Mouse (Mus musculus): ENCODE data around the gene Nfe2l1. TPM values are rescaled to one million over a fixed set of nuclear protein-coding genes. Genes with fewer than 3 reads are reported as not detected.
"Not testable (repeated sequence)": the region's sequence is repeated elsewhere in the genome, so short reads cannot be mapped to it uniquely, and the experiment has no call there.

Gene Nfe2l1
- total RNA-seq, 1 experiment from 2014 or later = 43.3 TPM

DNA sequence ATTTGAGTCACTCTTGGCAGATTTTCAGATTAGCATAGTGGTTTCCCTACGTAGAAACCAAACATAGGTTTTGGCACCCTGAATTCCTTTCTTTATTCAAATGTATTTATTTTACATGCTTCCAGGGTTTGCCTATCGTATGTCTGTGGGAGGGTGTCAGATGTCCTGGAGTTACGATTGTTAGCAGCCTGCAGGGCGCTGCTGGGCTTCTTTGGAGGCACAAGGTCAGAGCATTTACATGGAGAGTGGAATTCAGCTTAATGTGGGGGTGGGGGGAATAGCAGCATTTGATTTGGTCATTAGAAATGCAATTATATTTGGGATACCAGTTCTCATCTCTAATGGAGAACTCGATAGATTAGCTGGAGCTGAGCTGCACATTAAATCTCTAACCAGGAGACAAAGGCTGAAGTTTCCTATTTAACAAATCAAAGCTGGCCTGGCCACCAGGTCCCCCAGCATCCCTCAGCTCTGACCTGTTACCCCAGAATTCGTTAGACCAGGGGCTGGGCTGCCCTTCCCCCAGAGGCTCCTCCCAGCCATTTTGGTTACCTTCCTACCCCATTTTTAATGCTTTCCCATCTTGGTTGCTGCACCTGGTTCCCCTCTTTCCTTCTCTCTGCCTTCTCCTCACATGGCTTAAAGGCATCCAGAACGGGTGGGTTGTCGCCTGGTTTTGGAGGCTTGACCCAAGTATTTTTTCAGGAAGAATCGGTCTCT, 42.9 kb downstream of the Nfe2l1 start:
- no peak for ATAC-seq (replicated peaks; ENCODE audit: low read depth, poor library complexity, severe bottlenecking)

- ATAC-seq (replicated peaks; ENCODE audit: low read depth, poor library complexity, severe bottlenecking) = not testable (repeated sequence)
Measured at GRCm38 (mm10) chr11:96784847-96785246, 44.9 kb downstream of the Nfe2l1 start.

- ATAC-seq (replicated peaks; ENCODE audit: low read depth, poor library complexity, severe bottlenecking) = no peak
Measured at GRCm38 (mm10) chr11:96781425-96781824, 48.3 kb downstream of the Nfe2l1 start.

DNA sequence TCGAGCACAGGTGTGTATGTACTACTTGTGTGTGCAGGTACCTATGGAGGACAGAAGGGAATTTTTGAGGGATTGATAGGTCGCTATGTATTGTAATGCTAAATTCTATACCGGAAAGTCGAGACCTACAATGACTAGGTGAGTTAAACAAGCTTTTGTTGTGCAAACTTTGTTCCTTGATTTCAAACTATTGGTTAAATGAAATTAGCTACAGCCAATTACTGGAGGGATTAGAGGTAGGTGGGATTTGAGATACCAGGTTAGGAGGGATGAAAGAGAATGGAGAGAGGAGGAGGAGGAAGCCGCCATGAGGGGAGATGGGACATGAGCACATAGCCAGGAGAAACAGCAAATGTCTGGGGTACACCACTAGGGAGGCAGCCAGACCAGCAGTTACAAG, 49.5 kb downstream of the Nfe2l1 start:
- ATAC-seq (replicated peaks; ENCODE audit: low read depth, poor library complexity, severe bottlenecking) = no peak

DNA sequence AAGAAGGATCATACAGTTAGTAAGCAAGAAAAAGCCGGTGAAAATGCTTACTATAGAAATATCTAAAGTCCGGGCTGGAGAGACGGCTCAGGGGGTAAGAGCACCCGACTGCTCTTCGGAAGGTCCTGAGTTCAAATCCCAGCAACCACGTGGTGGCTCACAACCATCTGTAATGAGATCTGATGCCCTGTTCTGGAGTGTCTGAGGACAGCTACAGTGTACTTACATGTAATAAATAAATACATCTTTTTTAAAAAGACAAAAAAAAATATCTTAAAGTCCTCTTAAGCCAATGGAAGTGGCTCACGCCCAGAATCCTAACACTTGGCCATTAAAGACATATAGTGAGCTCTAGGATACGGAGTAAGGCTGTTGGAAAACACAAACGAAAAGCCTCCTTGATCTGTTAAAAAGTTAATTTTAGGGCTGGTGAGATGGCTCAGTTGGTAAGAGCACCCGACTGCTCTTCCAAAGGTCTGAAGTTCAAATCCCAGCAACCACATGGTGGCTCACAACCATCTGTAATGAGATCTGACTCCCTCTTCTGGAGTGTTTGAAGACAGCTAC, 51.6 kb downstream of the Nfe2l1 start:
- not testable (repeated sequence) for ATAC-seq (replicated peaks; ENCODE audit: low read depth, poor library complexity, severe bottlenecking)

- ATAC-seq (replicated peaks; ENCODE audit: low read depth, poor library complexity, severe bottlenecking) = peak; percentile 97
Measured at GRCm38 (mm10) chr11:96776968-96777962, 52.5 kb downstream of the Nfe2l1 start, which contains the start of gene Snx11. Gene Snx11 (minus strand): TSS chr11:96777559.

GRCm38 (mm10) chr11:96776068-96776467, 53.7 kb downstream of the Nfe2l1 start:
- no peak for ATAC-seq (replicated peaks; ENCODE audit: low read depth, poor library complexity, severe bottlenecking)

DNA sequence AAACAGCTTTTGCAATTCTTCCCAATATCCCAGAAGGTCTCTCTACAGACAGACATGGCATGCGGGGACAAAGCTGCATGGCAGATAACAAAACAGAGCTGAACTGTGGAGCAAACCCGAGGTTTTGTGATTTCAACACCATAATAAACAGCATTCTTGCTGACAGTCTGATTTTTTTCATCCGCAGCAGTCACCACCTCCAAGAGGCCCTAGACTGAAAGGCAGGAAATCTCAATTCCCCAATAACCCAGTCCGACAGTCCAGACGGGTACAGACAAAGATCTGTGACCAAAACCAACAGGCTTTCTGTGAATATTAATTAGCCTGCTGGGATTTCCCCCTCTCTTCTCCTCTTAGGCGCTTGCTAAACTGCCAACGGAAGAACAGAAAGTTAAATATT, 54.1 kb downstream of the Nfe2l1 start:
- ATAC-seq (replicated peaks; ENCODE audit: low read depth, poor library complexity, severe bottlenecking) = no peak

GRCm38 (mm10) chr11:96775063-96775462, 54.7 kb downstream of the Nfe2l1 start:
- ATAC-seq (replicated peaks; ENCODE audit: low read depth, poor library complexity, severe bottlenecking) = no peak

DNA sequence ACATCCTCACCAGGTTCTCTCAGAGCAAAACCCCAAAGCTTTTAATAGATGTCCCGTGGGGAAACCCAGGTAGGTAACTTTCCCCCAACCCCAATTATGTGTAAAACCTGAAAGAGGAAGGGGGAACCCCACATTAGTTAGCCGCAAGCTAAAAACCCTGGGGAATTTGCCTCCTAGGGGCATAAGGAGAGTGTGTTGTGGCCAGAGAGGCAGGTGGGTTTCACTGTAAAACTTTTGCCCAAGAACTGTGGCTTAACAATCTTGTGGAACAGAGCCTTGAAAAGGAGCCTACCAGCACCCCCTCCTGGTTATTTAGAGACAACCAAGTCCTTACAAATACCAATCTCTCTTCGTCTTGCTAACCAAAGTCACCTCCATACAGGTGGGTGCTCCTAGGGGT, 55.2 kb downstream of the Nfe2l1 start:
- ATAC-seq (replicated peaks; ENCODE audit: low read depth, poor library complexity, severe bottlenecking) = no peak

- no peak for ATAC-seq (replicated peaks; ENCODE audit: low read depth, poor library complexity, severe bottlenecking)
Measured at GRCm38 (mm10) chr11:96772413-96772812, 57.4 kb downstream of the Nfe2l1 start.

DNA sequence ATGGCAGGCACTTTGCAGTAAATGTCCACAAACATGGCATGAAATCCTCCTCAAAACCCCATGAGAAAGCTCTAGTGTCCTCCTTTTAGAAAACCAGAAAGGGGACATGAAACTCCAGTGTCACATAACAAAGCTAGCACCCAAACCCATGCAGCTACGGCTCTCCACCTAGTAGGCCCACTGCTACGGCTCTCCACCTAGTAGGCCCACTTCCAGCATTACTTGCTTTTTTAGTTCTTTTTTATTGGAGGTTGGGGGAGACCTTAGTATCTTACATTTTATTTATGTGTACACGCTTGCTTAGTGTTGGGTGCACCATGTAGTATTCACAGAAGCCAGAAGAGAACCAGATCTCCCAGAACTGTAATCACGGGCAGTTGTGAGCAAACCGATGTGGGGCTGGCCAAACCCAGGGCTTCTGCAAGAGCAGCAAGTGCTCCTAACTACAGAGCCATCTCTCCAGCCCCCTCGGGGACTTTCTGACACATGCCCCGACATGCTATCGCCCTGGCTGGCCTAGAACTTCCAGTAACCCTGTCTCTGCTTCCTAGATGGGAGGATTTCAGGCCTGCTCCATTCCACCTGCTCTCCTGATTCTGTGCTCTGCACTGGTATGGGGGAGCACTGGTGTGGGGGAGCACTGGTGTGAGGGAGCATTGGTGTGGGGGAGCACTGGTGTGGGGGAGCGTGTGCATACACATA, 58.3 kb downstream of the Nfe2l1 start:
- ATAC-seq (replicated peaks; ENCODE audit: low read depth, poor library complexity, severe bottlenecking) = no peak

DNA sequence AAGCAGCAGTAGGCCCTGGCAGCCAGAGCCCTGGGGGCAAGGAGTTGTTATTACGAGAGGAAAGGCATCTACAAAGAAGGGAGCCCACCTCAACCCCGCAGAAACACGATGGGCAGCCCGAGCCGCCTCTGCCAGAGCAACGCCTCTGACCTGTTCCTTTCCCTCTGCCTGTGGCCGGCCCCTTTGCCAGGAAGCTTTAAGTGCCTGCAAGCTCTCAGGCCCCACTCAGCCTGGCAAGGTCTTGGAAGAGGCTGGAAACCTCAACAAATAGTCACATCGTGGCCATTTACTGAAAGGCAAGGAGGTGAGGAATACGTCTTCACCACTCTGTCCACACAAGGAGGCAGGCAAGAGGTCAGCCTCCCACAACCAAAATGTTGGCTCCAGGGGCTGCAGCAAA, 61.5 kb downstream of the Nfe2l1 start:
- ATAC-seq (replicated peaks; ENCODE audit: low read depth, poor library complexity, severe bottlenecking) = no peak

Other genes starting within 250 kb of the Nfe2l1 start
- gene Snx11, start 52.4 kb downstream of the Nfe2l1 start, total RNA-seq (2017) = 9.5 and 14.8 TPM in 2 replicates
- gene Cbx1, start 40.8 kb downstream of the Nfe2l1 start, total RNA-seq (2017) = 94.1 and 108 TPM in 2 replicates
- gene Copz2, start 19.9 kb upstream of the Nfe2l1 start, total RNA-seq (2017) = 1.6 and 8.9 TPM in 2 replicates
- gene Cdk5rap3, start 86.5 kb upstream of the Nfe2l1 start, total RNA-seq (2017) = 38.2 and 47.8 TPM in 2 replicates
- 0.58 TPM in 1 of 2 replicates, not detected in the other for gene Prr15l, start 98.1 kb upstream of the Nfe2l1 start, total RNA-seq (2017)
- gene Pnpo, start 114.0 kb upstream of the Nfe2l1 start, total RNA-seq (2017) = 24.8 and 31.9 TPM in 2 replicates
- gene Sp2, start 153.0 kb upstream of the Nfe2l1 start, total RNA-seq (2017) = 3.2 and 3.6 TPM in 2 replicates
- gene Sp6, start 183.4 kb upstream of the Nfe2l1 start, total RNA-seq (2017) = 0.59 TPM in 1 of 2 replicates, not detected in the other
- 18.4 and 21.5 TPM in 2 replicates for gene Scrn2, start 200.0 kb upstream of the Nfe2l1 start, total RNA-seq (2017)
- gene Lrrc46, start 211.4 kb upstream of the Nfe2l1 start, total RNA-seq (2017) = 0.64 and 2.0 TPM in 2 replicates
- 15.2 and 17.0 TPM in 2 replicates for gene Mrpl10, start 211.6 kb upstream of the Nfe2l1 start, total RNA-seq (2017)
- 8.2 and 11.1 TPM in 2 replicates for gene Osbpl7, start 220.7 kb upstream of the Nfe2l1 start, total RNA-seq (2017)